Mouse (Mus musculus): ENCODE results near the gene Zbtb45.

- TF ChIP-seq CTCF (IDR thresholded peaks at IDR 0.05; ENCODE audit: extremely low read depth, insufficient read depth, insufficient read length, insufficient replicate concordance) (no peak), POLR2A (IDR thresholded peaks at IDR 0.05; ENCODE audit: low read depth, low read length) (no peak)
Observed at GRCm38 (mm10) chr7:13041256-13041655, 31.4 kb upstream of the Zbtb45 start.

Data from spleen, adult 2 months (tissue).